Mouse (Mus musculus) lung, postnatal 0 days (tissue): ENCODE measurements around the gene Elk4.

Experiments used
- CTCF ChIP-seq: IDR thresholded peaks from 2 replicates; pipeline ENCODE4 v1.5.1; 2016; ENCODE audit warnings: antibody characterized with exemption, mild to moderate bottlenecking
- EP300 ChIP-seq: IDR thresholded peaks from 2 replicates; pipeline ENCODE4 v1.6.1; 2016; ENCODE audit warnings: antibody characterized with exemption, mild to moderate bottlenecking, control low read depth

DNA sequence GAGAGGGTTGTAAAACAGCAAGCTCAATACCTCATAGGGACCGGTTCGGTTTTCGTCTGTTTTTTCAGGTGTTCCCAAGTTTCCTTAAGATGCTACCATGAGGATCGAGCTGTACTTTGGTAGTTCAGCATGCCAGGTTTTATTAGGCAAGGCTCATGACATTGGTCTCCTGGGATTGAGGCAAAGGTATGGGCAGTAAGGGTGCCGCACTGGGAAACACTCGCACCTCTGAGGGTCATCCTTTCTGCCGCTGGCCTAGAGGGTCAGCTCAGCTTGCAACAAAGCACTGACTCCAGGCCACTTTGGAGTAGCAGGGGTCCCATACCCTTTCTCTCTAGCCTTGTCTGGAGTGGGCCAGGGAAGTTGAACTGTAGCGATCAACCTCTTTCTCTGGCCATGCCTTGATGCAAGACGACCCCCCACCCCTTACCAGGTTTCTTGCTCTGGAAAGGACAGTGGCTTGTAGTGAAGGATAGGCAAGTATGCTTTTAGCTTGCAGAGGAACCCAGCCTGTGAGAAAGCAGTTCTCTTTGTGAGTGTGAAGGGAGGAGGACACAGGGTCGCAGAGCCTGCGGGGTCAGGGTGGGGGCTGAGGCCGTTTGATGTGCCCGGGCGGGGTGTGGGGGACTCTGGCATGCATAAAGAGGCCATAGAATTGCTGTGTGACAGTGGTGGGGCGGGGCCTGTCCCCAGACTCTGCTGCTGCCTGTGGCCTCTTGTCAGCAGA lies 35.5 kb upstream of the Elk4 start:
- TF ChIP-seq CTCF (no peak), EP300 (no peak)
